Mouse (Mus musculus) midbrain, embryonic 12.5 days (tissue): ENCODE data around the gene Vmn1r152. TPM values are rescaled to one million over a fixed set of nuclear protein-coding genes. Genes with fewer than 3 reads are reported as not detected.
"Not testable (repeated sequence)": the region's sequence is repeated elsewhere in the genome, so short reads cannot be mapped to it uniquely, and the experiment has no call there.

Experiments
- ATAC-seq: fragments of 200-750 bp; cut with Nextera tagmentation; 2 replicates; pipeline ENCODE4 v1.8.0; 2017; ENCODE audit warnings: low read depth, moderate TSS enrichment, moderate library complexity; ENCODE audit not compliant: low FRiP score
- H3K27ac ChIP-seq: fragments of 300-500 bp; sonication (generic); replicated peaks from 2 replicates; pipeline ENCODE4 v1.5.1; 2016; ENCODE audit warnings: mild to moderate bottlenecking
- H3K27me3 ChIP-seq: fragments of 300-500 bp; sonication (generic); 2 replicates; pipeline ENCODE4 v1.6.1; 2016; ENCODE audit warnings: mild to moderate bottlenecking
- H3K36me3 ChIP-seq: fragments of 300-500 bp; sonication (generic); 2 replicates; pipeline ENCODE4 v1.6.1; 2016
- H3K4me1 ChIP-seq: fragments of 300-500 bp; sonication (generic); 2 replicates; pipeline ENCODE4 v1.6.1; 2016
- H3K4me2 ChIP-seq: fragments of 300-500 bp; sonication (generic); replicated peaks from 2 replicates; pipeline ENCODE4 v1.6.1; 2016; ENCODE audit warnings: mild to moderate bottlenecking, moderate library complexity
- H3K4me3 ChIP-seq: fragments of 300-500 bp; sonication (generic); 2 replicates; pipeline ENCODE4 v1.5.1; 2016; ENCODE audit warnings: mild to moderate bottlenecking
- H3K9ac ChIP-seq: fragments of 300-500 bp; sonication (generic); replicated peaks from 2 replicates; pipeline ENCODE4 v1.6.1; 2016; ENCODE audit warnings: mild to moderate bottlenecking, moderate library complexity
- H3K9me3 ChIP-seq: fragments of 300-500 bp; sonication (generic); 2 replicates; pipeline ENCODE4 v1.6.1; 2016; ENCODE audit warnings: mild to moderate bottlenecking
- WGBS: fragments of 180-500 bp; shearing (Covaris S2); methylation state at CpG from one replicate; pipeline ENCODE4 v1.1.7; 2016; 5-methylcytosine and 5-hydroxymethylcytosine counted together
- polyA plus RNA-seq: library from polyadenylated mRNA; unstranded; fragments of >200 nt; fragmentation: Nextera tagmentation; extraction: Ambion mirVana; gene quantifications from 2 replicates; pipeline ENCODE4 v1.2.1, GENCODE M21; 2016

Vmn1r152 gene
- polyA plus RNA-seq, result not detected in 2 replicates

DNA sequence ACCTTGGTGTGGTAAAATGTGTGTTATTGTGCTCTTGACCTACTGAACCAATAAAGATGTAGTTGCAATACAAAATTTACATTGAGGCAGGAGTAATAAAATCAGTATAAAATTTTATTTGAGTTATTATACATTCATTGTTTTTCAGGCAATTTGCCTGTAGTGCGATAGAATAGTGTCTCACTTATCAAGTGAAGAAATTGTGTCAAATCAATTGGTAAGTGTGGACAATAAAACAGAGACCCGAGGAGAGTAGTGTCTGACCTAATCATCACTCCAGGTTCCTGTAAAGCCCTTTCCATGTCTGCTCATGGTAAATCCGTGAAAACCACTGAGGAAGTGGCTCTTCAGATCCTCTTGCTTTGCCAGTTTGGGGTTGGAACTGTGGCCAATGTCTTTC is at the start of gene Vmn1r152:
Gene Vmn1r152, plus strand, starts transcription at position 301 of the 400 bp plus-strand sequence.
- H3K4me2 ChIP-seq, H3K9me3 ChIP-seq, H3K36me3 ChIP-seq, H3K27me3 ChIP-seq, H3K9ac ChIP-seq, H3K27ac ChIP-seq, H3K4me3 ChIP-seq, ATAC-seq, H3K4me1 ChIP-seq: not testable (repeated sequence)
- WGBS, result no CpG with 5 or more reads among the region's 3 CpGs

GRCm38 (mm10) chr7:22499578-22499977 is 23.2 kb upstream of the Vmn1r152 start, which contains the start of gene Vmn1r151:
Gene Vmn1r151 (minus strand): TSS chr7:22499678.
- not testable (repeated sequence) for H3K36me3 ChIP-seq, H3K4me3 ChIP-seq, H3K4me2 ChIP-seq, H3K9ac ChIP-seq, H3K27me3 ChIP-seq, H3K27ac ChIP-seq, ATAC-seq, H3K9me3 ChIP-seq, H3K4me1 ChIP-seq
- WGBS, result 44% methylated on average over 2 of the region's 3 CpGs

DNA sequence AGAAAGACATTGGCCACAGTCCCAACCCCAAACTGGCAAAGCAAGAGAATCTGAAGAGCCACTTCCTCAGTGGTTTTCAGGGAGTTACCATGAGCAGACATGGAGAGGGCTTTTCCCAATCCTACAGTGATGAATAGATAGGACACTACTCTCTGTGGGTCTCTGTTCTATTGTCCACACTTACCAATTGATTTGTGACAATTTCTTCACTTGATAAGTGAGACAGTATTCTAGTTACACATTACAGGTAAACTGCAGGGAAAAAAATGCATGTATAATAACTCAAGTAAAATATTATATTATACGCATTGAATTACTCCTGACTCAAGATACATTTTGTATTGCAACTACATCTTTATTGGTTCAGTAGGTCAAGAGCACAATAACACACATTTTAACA is 12.0 kb downstream of the Vmn1r152 start, which contains the start of gene Gm8677:
Gene Gm8677, minus strand, starts transcription at position 101 of the 400 bp plus-strand sequence.
- H3K4me1 ChIP-seq, H3K9ac ChIP-seq, H3K9me3 ChIP-seq, H3K27me3 ChIP-seq, H3K4me3 ChIP-seq, H3K36me3 ChIP-seq, ATAC-seq, H3K4me2 ChIP-seq, H3K27ac ChIP-seq: not testable (repeated sequence)
- no CpG with 5 or more reads among the region's 1 CpGs for WGBS

GRCm38 (mm10) chr7:22565243-22565642 is 42.5 kb downstream of the Vmn1r152 start, which contains the start of gene Gm4201:
Gene Gm4201 (minus strand): TSS chr7:22565343.
- not testable (repeated sequence) for ATAC-seq
- no CpG with 5 or more reads among the region's 3 CpGs for WGBS

More at GRCm38 (mm10) chr7:22565243-22565642, 42.5 kb downstream of the Vmn1r152 start, which contains the start of gene Gm4201:
- not testable (repeated sequence) for H3K4me1 ChIP-seq, H3K9ac ChIP-seq, H3K36me3 ChIP-seq, H3K27ac ChIP-seq, H3K9me3 ChIP-seq, H3K4me3 ChIP-seq, H3K27me3 ChIP-seq, H3K4me2 ChIP-seq

Other genes starting within 250 kb of the Vmn1r152 start
- gene Gm4187, start 193.2 kb upstream of the Vmn1r152 start, polyA plus RNA-seq, result not detected in 2 replicates
- not detected in 2 replicates for gene Gm8660, start 151.9 kb upstream of the Vmn1r152 start, polyA plus RNA-seq
- gene Vmn1r148, start 109.4 kb upstream of the Vmn1r152 start, polyA plus RNA-seq, result not detected in 2 replicates
- not detected in 2 replicates for gene Vmn1r149, start 84.7 kb upstream of the Vmn1r152 start, polyA plus RNA-seq
- gene Gm10665, start 58.9 kb upstream of the Vmn1r152 start, polyA plus RNA-seq, result not detected in 2 replicates
- not detected in 2 replicates for gene Vmn1r151, start 23.3 kb upstream of the Vmn1r152 start, polyA plus RNA-seq
- not detected in 2 replicates for gene Gm8677, start 11.9 kb downstream of the Vmn1r152 start, polyA plus RNA-seq
- not detected in 2 replicates for gene Gm4201, start 42.4 kb downstream of the Vmn1r152 start, polyA plus RNA-seq
- gene Gm4565, start 65.2 kb downstream of the Vmn1r152 start, polyA plus RNA-seq, result not detected in 2 replicates
- gene Vmn1r155, start 135.1 kb downstream of the Vmn1r152 start, polyA plus RNA-seq, result not detected in 2 replicates
- gene Gm8693, start 169.3 kb downstream of the Vmn1r152 start, polyA plus RNA-seq, result not detected in 2 replicates
- gene Gm4567, start 196.7 kb downstream of the Vmn1r152 start, polyA plus RNA-seq, result not detected in 2 replicates
- not detected in 2 replicates for gene Vmn1r157, start 238.7 kb downstream of the Vmn1r152 start, polyA plus RNA-seq